Mouse (Mus musculus) thymus, adult 2 months (tissue): ENCODE results near the gene Gm28539. TPM values are rescaled to one million over a fixed set of nuclear protein-coding genes. Genes with fewer than 3 reads are reported as not detected.
A peak's percentile ranks its signal among the peaks of the same experiment; 100 is the strongest.

Experiments
- DNase-seq: peaks from one replicate; pipeline ENCODE4 v3.0.0; 2021
- H3K27ac ChIP-seq: fragments of 200-500 bp; 2 replicates; pipeline ENCODE4 v1.5.1; 2012; ENCODE audit warnings: low read length, control low read depth; ENCODE audit not compliant: control insufficient read depth, insufficient read depth
- H3K27me3 ChIP-seq: fragments of 200-500 bp; 2 replicates; pipeline ENCODE4 v1.6.1; 2012; ENCODE audit warnings: mild to moderate bottlenecking, low read length, moderate library complexity, mixed read lengths; ENCODE audit not compliant: control insufficient read depth, insufficient read depth
- H3K36me3 ChIP-seq: fragments of 200-500 bp; 2 replicates; pipeline ENCODE4 v1.6.1; 2012; ENCODE audit warnings: mild to moderate bottlenecking, low read length, moderate library complexity; ENCODE audit not compliant: control insufficient read depth, insufficient read depth
- H3K4me1 ChIP-seq: fragments of 200-500 bp; replicated peaks from 2 replicates; pipeline ENCODE4 v1.6.1; 2012; ENCODE audit warnings: low read length; ENCODE audit not compliant: control insufficient read depth, insufficient read depth
- H3K4me3 ChIP-seq: fragments of 200-500 bp; 2 replicates; pipeline ENCODE4 v1.5.1; 2012; ENCODE audit warnings: mild to moderate bottlenecking, low read length, control low read depth, moderate library complexity; ENCODE audit not compliant: control insufficient read depth, insufficient read depth
- CTCF ChIP-seq: fragments of 200-500 bp; IDR thresholded peaks from 2 replicates; pipeline ENCODE4 v1.5.1; 2012; ENCODE audit warnings: mild to moderate bottlenecking, control low read depth, low read length, moderate library complexity, borderline replicate concordance; ENCODE audit not compliant: control insufficient read depth, poor library complexity, insufficient read depth; ENCODE audit errors: extremely low read depth
- POLR2A ChIP-seq: fragments of 200-500 bp; IDR thresholded peaks from 2 replicates; pipeline ENCODE4 v1.6.1; 2012; ENCODE audit warnings: mild to moderate bottlenecking, low read length, control low read depth, moderate library complexity; ENCODE audit not compliant: control insufficient read depth, poor library complexity, insufficient read depth; ENCODE audit errors: extremely low read depth
- WGBS: fragments of 180-500 bp; shearing (Covaris S2); methylation state at CpG from one replicate; pipeline ENCODE4 v1.1.7; 2018; 5-methylcytosine and 5-hydroxymethylcytosine counted together
- polyA plus RNA-seq: library from polyadenylated mRNA; depleted of rRNA; stranded (reverse); fragments of >200 nt; gene quantifications from 2 replicates; pipeline ENCODE4 v1.2.3, GENCODE M21; 2012

Gm28539 gene
- polyA plus RNA-seq, 1 experiment: not detected

GRCm38 (mm10) chr16:18798841-18799240, 37.5 kb upstream of the Gm28539 start:
- Histone ChIP-seq H3K36me3 (peaks cover 31% of the 10 kb centered on the region), H3K27ac (no peak overlapping the region), H3K4me3 (no peak overlapping the region), H3K4me1 (no peaks in the 10 kb centered on the region), H3K27me3 (no peaks in the 10 kb centered on the region)
- WGBS: 86% methylated on average over 2 of the region's 2 CpGs
- DNase-seq: peak; percentile 23
- TF ChIP-seq POLR2A (no peak), CTCF (no peak)

- Histone ChIP-seq H3K36me3 (peaks cover 31% of the 10 kb centered on the region), H3K4me3 (no peak overlapping the region), H3K27ac (no peak overlapping the region), H3K4me1 (no peaks in the 10 kb centered on the region), H3K27me3 (no peaks in the 10 kb centered on the region)
- whole genome bisulfite sequencing: 98% methylated on average over 2 of the region's 2 CpGs
- TF ChIP-seq CTCF (no peak), POLR2A (no peak)
- no peak for DNase-seq
These were observed 30.6 kb upstream of the Gm28539 start for GRCm38 (mm10) chr16:18805746-18806145.

DNA sequence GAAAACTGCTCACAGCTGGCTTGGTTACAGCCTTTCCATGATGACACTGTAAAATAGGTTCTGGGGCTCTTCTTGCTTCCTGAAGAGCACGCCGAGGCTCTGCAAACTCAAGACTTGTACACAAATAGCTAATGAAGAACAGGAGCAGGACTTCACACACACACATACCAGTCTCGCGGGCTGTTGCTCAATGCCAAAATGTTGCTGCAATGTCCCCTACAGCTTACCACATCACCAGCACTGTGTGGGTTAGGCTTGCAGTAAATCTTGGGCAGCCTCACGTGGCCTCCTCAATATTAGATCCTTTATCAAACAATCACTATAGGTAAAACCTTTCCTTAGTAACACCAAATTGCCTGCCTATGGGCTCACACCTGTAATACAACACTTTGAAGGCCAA, 27.4 kb upstream of the Gm28539 start:
- H3K4me1 ChIP-seq: peaks cover 7% of the 10 kb centered on the region
- WGBS: 94% methylated on average over 5 of the region's 5 CpGs
- DNase-seq: no peak
- H3K27ac ChIP-seq: no peak overlapping the region
- H3K4me3 ChIP-seq: no peak overlapping the region
- H3K36me3 ChIP-seq: peaks cover 24% of the 10 kb centered on the region
- no peaks in the 10 kb centered on the region for H3K27me3 ChIP-seq
- TF ChIP-seq CTCF: no peak
- TF ChIP-seq POLR2A: no peak

DNA sequence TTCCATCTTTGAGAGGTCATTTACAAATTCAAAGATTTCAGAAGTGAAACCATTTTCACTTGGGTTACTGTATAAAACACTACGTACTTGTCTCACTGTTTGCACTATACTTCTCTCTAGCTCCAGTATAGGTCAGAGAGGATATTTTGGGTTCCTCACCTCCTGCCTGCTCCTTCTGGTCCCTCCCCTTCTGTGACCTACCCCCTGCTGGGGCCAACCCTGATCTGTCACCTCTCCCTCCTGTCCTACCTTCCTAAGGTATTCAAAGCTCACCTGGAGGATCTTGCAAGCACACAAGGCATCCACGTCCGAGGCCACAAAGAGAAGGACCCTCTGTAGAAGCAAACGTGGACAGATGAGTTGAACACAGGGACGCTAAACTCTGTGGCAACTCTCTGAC, 25.4 kb upstream of the Gm28539 start:
- no peak for DNase-seq
- Histone ChIP-seq H3K27ac (0 out of 2 replicates have a peak overlapping the region, but pooled peaks have one; percentile 3), H3K4me1 (peaks cover 7% of the 10 kb centered on the region), H3K27me3 (no peaks in the 10 kb centered on the region), H3K4me3 (peak overlapping the region; percentile 88), H3K36me3 (peaks cover 24% of the 10 kb centered on the region)
- no peak for TF ChIP-seq CTCF
- no peak for TF ChIP-seq POLR2A
- WGBS: 5% methylated on average over 5 of the region's 5 CpGs

GRCm38 (mm10) chr16:18811468-18812384, 24.7 kb upstream of the Gm28539 start, which contains the start of the genes Ufd1 and Cdc45:
Gene Ufd1, plus strand, starts transcription at chr16:18811779.
Gene Cdc45, minus strand, starts transcription at chr16:18811987.
- under 1% methylated on average over 42 of the region's 42 CpGs for WGBS
- DNase-seq: peak; percentile 84
- H3K4me3 ChIP-seq: peak within 1 kb of the TSS; percentile 88
- peak within 1 kb of the TSS; percentile 4 for H3K27ac ChIP-seq
- peaks cover 25% of the 10 kb centered on the region for H3K36me3 ChIP-seq
- TF ChIP-seq POLR2A (peak; percentile 70; the same call in 1 of the 2 replicates), CTCF (no peak)
- H3K4me1 ChIP-seq: peaks cover 7% of the 10 kb centered on the region
- H3K27me3 ChIP-seq: no peaks in the 10 kb centered on the region

DNA sequence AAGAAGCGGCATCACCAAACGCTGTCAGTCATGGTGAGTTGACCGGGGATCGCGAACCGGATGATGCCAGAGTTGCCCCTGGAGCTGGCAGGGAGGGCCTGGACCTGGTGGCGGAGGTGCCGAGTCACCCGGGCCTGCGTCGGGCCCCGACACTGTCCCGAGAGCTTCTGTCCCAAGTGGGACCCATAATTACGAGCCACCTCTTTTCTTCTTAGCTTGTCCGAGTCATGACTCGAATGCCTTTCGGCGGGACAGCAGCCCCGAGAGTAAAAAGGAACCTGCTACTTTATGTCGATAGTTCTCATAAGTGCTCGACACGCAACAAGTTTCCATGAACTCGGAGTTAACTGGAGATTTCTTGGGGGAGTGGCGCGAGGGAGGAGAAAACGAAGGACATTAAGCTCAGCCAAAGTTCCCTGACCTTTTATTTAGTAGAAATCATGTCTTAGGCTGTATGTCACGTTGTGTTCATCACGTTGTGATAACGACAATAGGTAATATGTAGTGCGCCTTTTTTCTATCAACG, 23.9 kb upstream of the Gm28539 start:
- Histone ChIP-seq H3K27me3 (no peaks in the 10 kb centered on the region), H3K27ac (no peak overlapping the region; the same call in 1 of the 2 replicates), H3K4me3 (peak overlapping the region; percentile 68), H3K4me1 (peaks cover 7% of the 10 kb centered on the region), H3K36me3 (peaks cover 18% of the 10 kb centered on the region)
- TF ChIP-seq POLR2A (no peak), CTCF (no peak)
- 1% methylated on average over 31 of the region's 31 CpGs for WGBS
- no peak for DNase-seq
